14 mouse cellular contexts compared by ENCODE assay signal in the genomic region with DNA sequence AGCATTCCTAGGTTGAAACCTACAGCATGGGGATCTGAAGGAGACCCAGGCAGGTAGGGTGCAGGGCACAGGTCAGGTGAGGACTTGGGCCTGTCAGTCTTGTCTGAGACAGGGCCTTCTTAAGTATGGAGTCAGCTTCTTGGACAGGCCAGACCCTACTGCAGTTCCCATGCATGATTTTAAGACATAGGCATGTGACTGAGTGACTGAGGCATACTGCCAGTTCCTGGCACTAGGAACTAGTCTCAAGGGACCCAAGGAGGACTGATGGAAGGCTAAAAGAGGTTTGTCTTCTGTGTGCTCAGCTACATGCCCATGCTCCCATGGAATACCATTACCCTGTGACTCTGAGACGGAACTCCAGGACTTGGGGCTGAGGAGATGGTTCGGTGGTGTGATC. TPM values are rescaled to one million over a fixed set of nuclear protein-coding genes. Genes with fewer than 3 reads are reported as not detected.
DNase-seq lines count a peak whose midpoint lies in the region; ATAC-seq lines count a peak whose summit lies in the region.
"Had no signal": no experiment of that assay in that cellular context is flagged by ENCODE, and none has a peak within 500 bp of the region (broad histone marks: within the 10 kb centered on the region; RNA-seq: fewer than 3 reads in every experiment).

No protein-coding gene starts in this region.

- WGBS in hindbrain, embryonic 14.5 days: 86% methylated on average over 2 of the region's 2 CpGs
- 98% methylated on average over 2 of the region's 2 CpGs for WGBS in hindbrain, embryonic 12.5 days
- WGBS in limb, embryonic 10.5 days: 93% methylated on average over 2 of the region's 2 CpGs

- H3K9ac ChIP-seq in hindbrain, embryonic 14.5 days: no peak overlapping the region
- no peak overlapping the region for H3K9ac ChIP-seq in hindbrain, embryonic 12.5 days

- H3K4me3 ChIP-seq in hindbrain, embryonic 14.5 days (replicated peaks; ENCODE audit: low read length): no peak overlapping the region
- H3K4me3 ChIP-seq in hindbrain, embryonic 12.5 days: no peak overlapping the region
- no peak overlapping the region for H3K4me3 ChIP-seq in brown adipose tissue, adult 24 weeks (ENCODE audit: insufficient read depth, low read depth, low read length)
- no peak overlapping the region for H3K4me3 ChIP-seq in limb, embryonic 10.5 days

- no peaks in the 10 kb centered on the region for H3K9me3 ChIP-seq in hindbrain, embryonic 14.5 days (ENCODE audit: control insufficient read depth, low read length)
- H3K9me3 ChIP-seq in hindbrain, embryonic 12.5 days (replicated peaks): no peaks in the 10 kb centered on the region; the same call in 1 of the 2 replicates
- H3K9me3 ChIP-seq in limb, embryonic 10.5 days (replicated peaks): no peaks in the 10 kb centered on the region

- H3K4me1 ChIP-seq in hindbrain, embryonic 14.5 days (replicated peaks; ENCODE audit: control insufficient read depth, insufficient read depth, low read length): peaks cover 39% of the 10 kb centered on the region
- H3K4me1 ChIP-seq in hindbrain, embryonic 12.5 days: peaks cover 50% of the 10 kb centered on the region
- H3K4me1 ChIP-seq in brown adipose tissue, adult 24 weeks (ENCODE audit: control insufficient read depth, insufficient read depth, insufficient read length, low read length): peaks cover 15% of the 10 kb centered on the region
- H3K4me1 ChIP-seq in limb, embryonic 10.5 days: peaks cover 58% of the 10 kb centered on the region

- H3K4me2 ChIP-seq in hindbrain, embryonic 14.5 days (replicated peaks): no peak overlapping the region
- no peak overlapping the region for H3K4me2 ChIP-seq in hindbrain, embryonic 12.5 days (replicated peaks)

- no peaks in the 10 kb centered on the region for H3K36me3 ChIP-seq in hindbrain, embryonic 14.5 days (replicated peaks; ENCODE audit: control insufficient read depth, insufficient read depth)
- no peaks in the 10 kb centered on the region for H3K36me3 ChIP-seq in hindbrain, embryonic 12.5 days
- no peaks in the 10 kb centered on the region for H3K36me3 ChIP-seq in limb, embryonic 10.5 days

- ATAC-seq in hindbrain, embryonic 14.5 days (ENCODE audit: low FRiP score): no peak
- no peak for ATAC-seq in hindbrain, embryonic 12.5 days (ENCODE audit: low FRiP score)
- ATAC-seq: midbrain, embryonic 16.5 days had no signal

- intact Hi-C loops in gastrocnemius, postnatal 36 days (cut with DNase I): no loop called here

- peaks cover 26% of the 10 kb centered on the region for H3K27me3 ChIP-seq in hindbrain, embryonic 14.5 days (ENCODE audit: control insufficient read depth, insufficient read depth, low read length)
- peaks cover 26% of the 10 kb centered on the region for H3K27me3 ChIP-seq in hindbrain, embryonic 12.5 days
- peaks cover 36% of the 10 kb centered on the region for H3K27me3 ChIP-seq in limb, embryonic 10.5 days (ENCODE audit: low read depth, poor library complexity, severe bottlenecking)

- DNase-seq in adrenal gland, postnatal 10 days: peak; percentile 60
- DNase-seq in adrenal gland, adult 18-20 months (ENCODE audit: low spot score in 2 of 2): no peak
- DNase-seq in hindbrain, embryonic 14.5 days (ENCODE audit: low spot score): no peak
- DNase-seq in limb, embryonic 10.5 days (ENCODE audit: low spot score): no peak
- no peak for DNase-seq in left cerebral cortex, adult 18-20 months (ENCODE audit: low spot score in 2 of 2)
- no peak for DNase-seq in gastrocnemius, postnatal 36 days
- DNase-seq: kidney, adult 2 months had no signal

- 0 out of 2 replicates have a peak overlapping the region, but pooled peaks have one; percentile 47 for H3K27ac ChIP-seq in hindbrain, embryonic 14.5 days
- H3K27ac ChIP-seq in hindbrain, embryonic 12.5 days: no peak overlapping the region
- H3K27ac ChIP-seq in brown adipose tissue, adult 24 weeks (replicated peaks; ENCODE audit: low read depth, low read length): peak overlapping the region; percentile 93
- H3K27ac ChIP-seq in limb, embryonic 10.5 days: peak overlapping the region; percentile 69; the same call in 1 of the 2 replicates

RNA-seq across cellular contexts. Expression of gene Loxl1, which starts 2.9 kb away (rescaled TPM):
- total RNA-seq in adrenal gland, postnatal 10 days (2021): 10 to 100 TPM; 49.1 to 49.2 TPM
- 10 to 100 TPM; 19.9 to 28.1 TPM for total RNA-seq in adrenal gland, adult 18-20 months (2021)
- 7.9 and 9.6 TPM in 2 replicates for polyA plus RNA-seq in hindbrain, embryonic 14.5 days (2014; fragmentation: Nextera tagmentation; extraction: Ambion mirVana)
- polyA plus RNA-seq in hindbrain, embryonic 12.5 days (2016; fragmentation: Nextera tagmentation; extraction: Ambion mirVana): 19.2 and 23.8 TPM in 2 replicates
- polyA plus RNA-seq in brown adipose tissue, adult 24 weeks (2012; ENCODE audit: insufficient read depth, insufficient read length, missing spikeins): 8.1 and 13.8 TPM in 2 replicates
- polyA plus RNA-seq in limb, embryonic 10.5 days (2016; fragmentation: Nextera tagmentation; extraction: Ambion mirVana): 6.0 and 12.9 TPM in 2 replicates
- 1 to 10 TPM; 1.5 to 2.8 TPM for total RNA-seq in left cerebral cortex, adult 18-20 months (2021)
- total RNA-seq in gastrocnemius, postnatal 36 days (2021): 10 to 100 TPM; 13.9 to 14.3 TPM
- total RNA-seq: common myeloid progenitor, adult 5-6 weeks had no signal

RNA-seq across cellular contexts. Expression of gene Tbc1d21, which starts 54.4 kb away (rescaled TPM):
- total RNA-seq in adrenal gland, postnatal 10 days (2021): not detected
- not detected for total RNA-seq in adrenal gland, adult 18-20 months (2021)
- not detected in 2 replicates for polyA plus RNA-seq in hindbrain, embryonic 14.5 days (2014; fragmentation: Nextera tagmentation; extraction: Ambion mirVana)
- not detected in 2 replicates for polyA plus RNA-seq in hindbrain, embryonic 12.5 days (2016; fragmentation: Nextera tagmentation; extraction: Ambion mirVana)
- polyA plus RNA-seq in brown adipose tissue, adult 24 weeks (2012; ENCODE audit: insufficient read depth, insufficient read length, missing spikeins): not detected in 2 replicates
- not detected in 2 replicates for polyA plus RNA-seq in limb, embryonic 10.5 days (2016; fragmentation: Nextera tagmentation; extraction: Ambion mirVana)
- not detected for total RNA-seq in left cerebral cortex, adult 18-20 months (2021)
- total RNA-seq in gastrocnemius, postnatal 36 days (2021): not detected
- total RNA-seq: common myeloid progenitor, adult 5-6 weeks; gastrocnemius, adult 18-20 months; layer of hippocampus, postnatal 10 days had no signal
- polyA plus RNA-seq: kidney, adult 2 months; liver, embryonic 16.5 days; midbrain, embryonic 16.5 days had no signal
